14 mouse cellular contexts compared by ENCODE assay signal in the genomic region with DNA sequence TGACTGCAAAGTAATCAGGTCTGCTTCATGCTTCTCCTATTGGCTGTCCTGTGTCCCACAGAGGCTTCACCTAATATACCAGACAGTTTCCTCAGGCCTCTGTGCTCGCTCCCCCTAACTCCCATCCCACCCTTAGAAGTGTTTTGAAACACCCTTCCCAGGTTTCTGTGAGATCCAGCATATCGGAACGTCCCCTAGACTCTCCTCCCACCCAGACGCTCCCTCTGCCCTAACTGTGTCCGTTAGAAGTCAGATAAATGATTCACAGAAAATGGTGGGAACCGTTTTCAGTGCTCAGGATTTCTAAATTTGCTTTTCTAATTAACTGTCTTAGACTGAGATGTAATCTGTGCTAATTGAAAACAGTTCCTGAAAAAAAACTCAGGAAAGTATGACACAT.
"Had no signal": no experiment of that assay in that cellular context is flagged by ENCODE, and none has a peak within 500 bp of the region (broad histone marks: within the 10 kb centered on the region; RNA-seq: fewer than 3 reads in every experiment).

No protein-coding gene starts in this region.

- H3K27me3 ChIP-seq: stomach, embryonic 15.5 days had no signal

- DNase-seq: retina, postnatal 1 day; right cerebral cortex, adult 18-20 months; right cerebral cortex, postnatal 14 days; right cerebral cortex, postnatal 4 days; spleen, adult 18-20 months; thymus, adult 18-20 months; thymus, adult 2 months; thymus, postnatal 14 days; thymus, postnatal 25 days; thymus, postnatal 36 days; thymus, postnatal 4 days had no signal

- H3K36me3 ChIP-seq: neural tube, embryonic 15.5 days; stomach, embryonic 15.5 days had no signal

- H3K9ac ChIP-seq: neural tube, embryonic 15.5 days; stomach, embryonic 15.5 days had no signal

- H3K4me1 ChIP-seq: stomach, embryonic 15.5 days had no signal

- H3K4me2 ChIP-seq: neural tube, embryonic 15.5 days; stomach, embryonic 15.5 days had no signal

- H3K27ac ChIP-seq: neural tube, embryonic 15.5 days; stomach, embryonic 15.5 days; stomach, postnatal 0 days had no signal

- H3K9me3 ChIP-seq: neural tube, embryonic 15.5 days; stomach, embryonic 15.5 days had no signal

- H3K4me3 ChIP-seq: neural tube, embryonic 15.5 days; stomach, embryonic 15.5 days had no signal
